Mouse (Mus musculus) left cerebral cortex, postnatal 4 days (tissue): ENCODE measurements around the gene Cul3. TPM values are rescaled to one million over a fixed set of nuclear protein-coding genes. Genes with fewer than 3 reads are reported as not detected.

ENCODE experiments used
- total RNA-seq, 2 experiments: library from RNA; stranded (reverse); gene quantifications; 2 replicates each; pipeline ENCODE4 v1.2.3; 2021

The Cul3 gene
- total RNA-seq, 2 experiments from 2014 or later = 139 to 153 TPM

Other genes with a start within 250 kb of the Cul3 start
- 1 to 10 TPM; 1.5 to 1.8 TPM for gene Fam124b, start 122.0 kb downstream of the Cul3 start, total RNA-seq
- not detected for gene Gm45261, start 121.0 kb upstream of the Cul3 start, total RNA-seq